Mouse (Mus musculus) midbrain, embryonic 16.5 days (tissue): Measurements from ENCODE around the gene Slc41a3. TPM values are rescaled to one million over a fixed set of nuclear protein-coding genes. Genes with fewer than 3 reads are reported as not detected.

Source experiments
- ATAC-seq: fragments of 200-750 bp; cut with Nextera tagmentation; 2 replicates; pipeline ENCODE4 v1.8.0; 2017; ENCODE audit warnings: moderate TSS enrichment
- H3K27ac ChIP-seq: fragments of 300-500 bp; sonication (generic); 2 replicates; pipeline ENCODE4 v1.5.1; 2014; ENCODE audit warnings: mild to moderate bottlenecking, low read length, mixed read lengths
- H3K27me3 ChIP-seq: fragments of 300-500 bp; sonication (generic); 2 replicates; pipeline ENCODE4 v1.6.1; 2014; ENCODE audit warnings: low read depth, low read length, mixed read lengths; ENCODE audit not compliant: control insufficient read depth, insufficient read depth
- H3K36me3 ChIP-seq: fragments of 300-500 bp; sonication (generic); 2 replicates; pipeline ENCODE4 v1.6.1; 2014; ENCODE audit warnings: mild to moderate bottlenecking, low read length, moderate library complexity, mixed read lengths; ENCODE audit not compliant: control insufficient read depth, insufficient read depth
- H3K4me1 ChIP-seq: fragments of 300-500 bp; sonication (generic); 2 replicates; pipeline ENCODE4 v1.6.1; 2014; ENCODE audit warnings: mild to moderate bottlenecking, low read length, mixed read lengths; ENCODE audit not compliant: control insufficient read depth, insufficient read depth
- H3K4me2 ChIP-seq: fragments of 300-500 bp; sonication (generic); 2 replicates; pipeline ENCODE4 v1.6.1; 2014; ENCODE audit warnings: mild to moderate bottlenecking, low read length, mixed read lengths
- H3K4me3 ChIP-seq: fragments of 300-500 bp; sonication (generic); 2 replicates; pipeline ENCODE4 v1.5.1; 2014; ENCODE audit warnings: low read depth, mild to moderate bottlenecking, low read length, moderate library complexity, mixed read lengths
- H3K9ac ChIP-seq: fragments of 300-500 bp; sonication (generic); 2 replicates; pipeline ENCODE4 v1.6.1; 2014; ENCODE audit warnings: low read depth, low read length, mixed read lengths
- H3K9me3 ChIP-seq: fragments of 300-500 bp; sonication (generic); replicated peaks from 2 replicates; pipeline ENCODE4 v1.6.1; 2014; ENCODE audit warnings: mild to moderate bottlenecking, low read length, mixed read lengths; ENCODE audit not compliant: control insufficient read depth, poor library complexity, severe bottlenecking
- WGBS: fragments of 180-500 bp; shearing (Covaris S2); extraction: QIAGEN DNeasy Blood & Tissue Kit; methylation state at CpG from one replicate; pipeline ENCODE4 v1.1.7; 2014; 5-methylcytosine and 5-hydroxymethylcytosine counted together
- polyA plus RNA-seq: library from polyadenylated mRNA; unstranded; fragments of >200 nt; fragmentation: Nextera tagmentation; extraction: Ambion mirVana; gene quantifications from 2 replicates; pipeline ENCODE4 v1.2.1, GENCODE M21; 2015

The Slc41a3 gene
- polyA plus RNA-seq, 1 experiment from 2014 or later, result 8.1 TPM

DNA sequence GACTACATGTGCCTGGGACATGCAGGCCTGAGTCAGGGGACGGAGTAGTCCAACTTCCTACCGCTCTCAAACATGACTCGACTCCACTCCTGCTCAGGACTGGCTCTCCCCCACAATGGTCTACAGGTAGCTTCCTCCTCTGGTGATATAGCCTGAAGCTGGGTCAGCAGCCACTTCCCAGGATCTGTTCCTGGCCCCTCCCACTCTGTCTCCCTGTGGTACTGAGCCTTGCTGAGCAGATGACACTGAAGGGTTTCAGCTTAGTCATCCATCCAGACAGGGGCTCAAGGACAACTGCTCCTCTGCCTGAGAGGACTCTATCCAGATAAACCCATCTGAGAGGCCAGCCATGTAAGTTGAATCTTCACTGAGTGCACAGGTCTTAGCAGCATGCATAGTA lies 37.0 kb upstream of the Slc41a3 start:
- Histone ChIP-seq H3K9ac (no peak overlapping the region), H3K4me2 (no peak overlapping the region), H3K27me3 (no peaks in the 10 kb centered on the region), H3K9me3 (no peaks in the 10 kb centered on the region), H3K4me3 (no peak overlapping the region), H3K36me3 (no peaks in the 10 kb centered on the region), H3K4me1 (peaks cover 7% of the 10 kb centered on the region), H3K27ac (no peak overlapping the region)
- WGBS, result 91% methylated on average over 3 of the region's 3 CpGs
- no peak for ATAC-seq

DNA sequence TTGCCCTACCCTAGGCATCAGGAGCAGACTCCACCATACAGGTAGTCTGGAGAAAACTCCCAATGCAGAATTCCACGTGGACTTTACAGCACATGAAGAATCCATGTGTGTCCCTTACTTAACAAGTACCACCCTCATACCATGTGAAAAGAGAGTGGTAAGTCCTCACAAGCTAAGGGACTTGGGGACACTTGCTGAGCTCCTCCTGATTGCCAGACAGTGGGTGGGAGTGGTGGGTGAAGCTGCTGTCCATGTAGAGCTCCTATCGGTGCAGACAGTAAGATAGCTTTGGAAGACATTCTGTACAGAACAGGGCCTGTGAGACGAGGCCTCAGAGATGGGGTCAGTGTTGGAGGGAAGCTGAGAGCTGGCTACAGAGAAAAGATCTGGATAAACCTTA lies 36.6 kb upstream of the Slc41a3 start:
- WGBS, result 78% methylated on average over 3 of the region's 3 CpGs
- Histone ChIP-seq H3K9ac (no peak overlapping the region), H3K27me3 (no peaks in the 10 kb centered on the region), H3K4me3 (no peak overlapping the region), H3K9me3 (no peaks in the 10 kb centered on the region), H3K4me1 (peaks cover 7% of the 10 kb centered on the region), H3K4me2 (no peak overlapping the region), H3K36me3 (no peaks in the 10 kb centered on the region), H3K27ac (no peak overlapping the region)
- no peak for ATAC-seq

DNA sequence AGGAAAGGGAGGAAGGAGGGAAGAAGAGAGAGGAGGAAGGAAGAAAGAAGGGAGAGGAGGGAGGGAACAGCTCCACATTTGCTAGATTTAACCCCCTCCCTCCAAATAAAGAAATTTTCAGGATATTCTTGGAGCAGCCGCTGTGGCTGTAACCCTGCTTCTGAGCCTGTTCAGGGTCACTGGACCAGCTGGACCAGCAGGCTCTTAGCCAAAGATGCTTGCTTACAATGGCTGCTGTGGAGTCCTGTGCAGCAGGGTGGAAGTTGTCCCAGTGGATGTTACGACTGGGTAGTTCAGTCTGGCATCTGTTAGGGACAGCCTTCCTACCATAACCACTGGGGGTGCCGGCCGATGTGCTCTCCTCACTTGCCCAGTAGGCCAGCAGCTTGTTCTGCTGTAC lies 35.8 kb upstream of the Slc41a3 start:
- WGBS, result 74% methylated on average over 4 of the region's 4 CpGs
- H3K4me1 ChIP-seq, result peaks cover 7% of the 10 kb centered on the region
- no peaks in the 10 kb centered on the region for H3K9me3 ChIP-seq
- H3K4me2 ChIP-seq, result no peak overlapping the region
- no peaks in the 10 kb centered on the region for H3K27me3 ChIP-seq
- no peak overlapping the region for H3K27ac ChIP-seq
- no peak for ATAC-seq
- no peak overlapping the region for H3K4me3 ChIP-seq
- H3K9ac ChIP-seq, result no peak overlapping the region
- no peaks in the 10 kb centered on the region for H3K36me3 ChIP-seq

DNA sequence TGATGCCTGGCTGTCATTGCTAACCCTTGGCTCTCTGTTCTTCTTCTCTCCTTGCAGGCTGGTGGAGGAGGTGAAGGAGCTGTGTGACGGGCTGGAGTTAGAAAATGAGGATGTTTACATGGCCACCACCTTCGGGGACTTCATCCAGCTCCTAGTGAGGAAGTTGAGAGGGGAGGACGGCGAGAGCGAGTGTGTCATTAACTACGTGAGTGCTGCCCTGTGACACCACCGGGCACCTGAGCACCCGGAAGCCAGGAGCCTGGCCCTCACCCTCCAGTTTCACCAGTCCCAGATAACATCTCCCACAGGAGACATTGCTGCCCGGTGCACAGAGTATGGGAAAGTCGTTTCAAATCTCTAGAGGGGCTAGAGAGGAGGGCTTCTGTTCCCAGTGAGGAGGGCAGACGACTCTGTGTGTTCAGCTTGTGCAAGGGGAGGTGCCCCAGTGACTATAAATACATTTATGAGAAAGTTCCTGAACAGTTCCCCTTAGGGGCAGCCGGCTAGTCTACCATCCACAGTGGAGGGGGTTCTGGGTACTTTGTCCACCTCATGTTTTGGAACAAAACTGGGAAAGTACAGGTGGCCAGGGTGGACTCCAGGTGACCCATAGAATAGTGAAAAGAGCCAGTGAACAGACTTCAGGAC lies 34.7 kb upstream of the Slc41a3 start:
- H3K4me2 ChIP-seq, result no peak overlapping the region
- peaks cover 5% of the 10 kb centered on the region for H3K4me1 ChIP-seq
- no peak overlapping the region for H3K9ac ChIP-seq
- no peaks in the 10 kb centered on the region for H3K27me3 ChIP-seq
- no peaks in the 10 kb centered on the region for H3K36me3 ChIP-seq
- no peak overlapping the region for H3K27ac ChIP-seq
- H3K4me3 ChIP-seq, result no peak overlapping the region
- no peak for ATAC-seq
- WGBS, result 81% methylated on average over 12 of the region's 12 CpGs
- no peaks in the 10 kb centered on the region for H3K9me3 ChIP-seq

DNA sequence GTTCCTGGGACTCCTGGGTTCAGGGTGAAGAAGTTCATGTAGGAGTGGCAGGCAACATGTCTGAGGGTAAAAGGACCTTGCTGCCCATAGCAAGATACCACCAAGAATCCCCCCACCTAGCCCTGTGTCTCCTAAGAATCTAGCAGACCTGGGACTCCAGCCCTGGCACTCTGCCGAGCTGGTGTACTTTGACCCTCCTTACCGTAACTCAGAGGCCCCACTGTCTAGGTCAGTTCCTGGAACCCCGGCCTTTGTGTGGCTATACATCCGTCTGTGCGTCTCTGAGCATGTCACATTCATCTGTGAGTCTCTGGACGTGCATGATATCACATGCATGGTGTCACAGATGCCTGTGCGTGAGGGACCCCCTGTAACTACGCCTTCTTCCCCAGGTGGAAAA lies 34.1 kb upstream of the Slc41a3 start:
- Histone ChIP-seq H3K9ac (no peak overlapping the region), H3K4me1 (peaks cover 2% of the 10 kb centered on the region; the same call in 1 of the 2 replicates), H3K9me3 (no peaks in the 10 kb centered on the region), H3K36me3 (no peaks in the 10 kb centered on the region), H3K4me3 (no peak overlapping the region), H3K4me2 (no peak overlapping the region), H3K27ac (no peak overlapping the region), H3K27me3 (no peaks in the 10 kb centered on the region)
- WGBS, result 84% methylated on average over 8 of the region's 8 CpGs
- no peak for ATAC-seq

DNA sequence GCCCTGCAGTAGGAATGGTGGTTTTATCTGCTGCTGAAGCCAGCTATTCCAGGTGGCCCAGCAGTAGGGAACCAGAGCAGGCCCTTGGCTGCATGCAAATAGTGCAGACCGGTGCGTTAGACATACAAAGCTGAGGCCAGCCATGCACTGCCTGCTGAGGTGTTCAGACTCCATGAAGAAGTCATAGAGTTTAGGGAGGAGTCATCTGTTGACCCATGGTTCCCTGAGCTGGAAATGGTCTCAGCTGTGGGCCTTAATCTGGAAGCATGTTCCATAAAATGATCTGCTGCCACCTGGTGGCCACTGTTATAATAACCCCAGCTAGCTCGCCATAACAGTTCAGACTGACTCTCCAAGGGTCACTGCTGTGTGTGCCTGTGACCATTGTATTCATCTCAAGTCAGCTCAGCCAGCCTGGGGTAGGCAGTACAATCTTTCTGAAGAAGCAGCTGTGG lies 29.2 kb upstream of the Slc41a3 start:
- no peaks in the 10 kb centered on the region for H3K27me3 ChIP-seq
- H3K9ac ChIP-seq, result no peak overlapping the region
- H3K9me3 ChIP-seq, result no peaks in the 10 kb centered on the region
- no peak overlapping the region for H3K4me2 ChIP-seq
- 33% methylated on average over 3 of the region's 3 CpGs for WGBS
- peak; percentile 61; the same call in 1 of the 2 replicates for ATAC-seq
- no peak overlapping the region for H3K4me3 ChIP-seq
- H3K36me3 ChIP-seq, result no peaks in the 10 kb centered on the region
- H3K4me1 ChIP-seq, result no peaks in the 10 kb centered on the region
- no peak overlapping the region for H3K27ac ChIP-seq

DNA sequence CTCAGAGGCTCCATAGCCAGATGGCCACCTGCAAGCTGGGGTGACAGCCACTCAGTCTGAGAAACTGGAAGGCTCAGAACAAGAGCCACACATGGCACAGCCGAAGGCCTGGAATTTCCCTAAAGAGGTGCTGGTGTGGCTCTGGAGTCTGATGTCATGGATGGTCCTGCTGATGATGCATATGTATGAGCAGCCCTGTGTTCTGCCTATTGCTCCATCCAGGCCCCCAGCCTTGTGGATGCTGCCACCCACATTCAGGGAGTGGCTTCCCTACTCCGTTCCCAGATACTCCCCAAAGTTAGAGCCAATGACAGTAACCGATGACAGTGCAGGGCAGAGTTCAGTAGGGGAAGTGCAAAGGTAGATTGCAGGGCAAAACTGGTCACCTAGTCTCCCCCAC lies 26.4 kb upstream of the Slc41a3 start:
- ATAC-seq, result no peak
- Histone ChIP-seq H3K4me3 (no peak overlapping the region), H3K27ac (no peak overlapping the region), H3K27me3 (no peaks in the 10 kb centered on the region), H3K9me3 (no peaks in the 10 kb centered on the region), H3K4me1 (no peaks in the 10 kb centered on the region), H3K9ac (no peak overlapping the region), H3K4me2 (no peak overlapping the region), H3K36me3 (no peaks in the 10 kb centered on the region)
- WGBS, result 57% methylated on average over 3 of the region's 3 CpGs

DNA sequence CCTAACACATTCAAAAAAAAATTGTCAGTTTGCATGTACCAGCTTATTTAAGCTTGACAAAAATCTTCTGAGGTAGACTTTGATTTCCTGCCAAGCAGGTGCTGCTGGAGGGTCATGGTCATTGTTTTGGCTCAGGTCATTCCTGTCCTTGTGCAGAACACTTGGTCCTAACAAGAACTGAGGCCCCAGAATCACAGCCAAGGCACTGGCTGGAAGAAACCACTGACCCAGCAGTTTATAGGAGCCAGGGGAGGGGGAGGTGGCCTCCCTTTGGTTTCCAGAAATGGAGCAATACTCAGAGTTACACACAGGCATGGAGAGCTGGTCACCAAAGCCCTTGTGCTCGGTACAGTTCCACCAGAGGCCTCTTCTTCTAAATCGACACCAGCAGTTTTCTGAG lies 22.2 kb upstream of the Slc41a3 start:
- Histone ChIP-seq H3K36me3 (no peaks in the 10 kb centered on the region), H3K27me3 (no peaks in the 10 kb centered on the region), H3K4me2 (no peak overlapping the region), H3K9me3 (no peaks in the 10 kb centered on the region), H3K4me3 (no peak overlapping the region), H3K9ac (no peak overlapping the region), H3K4me1 (no peaks in the 10 kb centered on the region), H3K27ac (no peak overlapping the region)
- ATAC-seq, result no peak
- 93% methylated on average over 2 of the region's 2 CpGs for WGBS

DNA sequence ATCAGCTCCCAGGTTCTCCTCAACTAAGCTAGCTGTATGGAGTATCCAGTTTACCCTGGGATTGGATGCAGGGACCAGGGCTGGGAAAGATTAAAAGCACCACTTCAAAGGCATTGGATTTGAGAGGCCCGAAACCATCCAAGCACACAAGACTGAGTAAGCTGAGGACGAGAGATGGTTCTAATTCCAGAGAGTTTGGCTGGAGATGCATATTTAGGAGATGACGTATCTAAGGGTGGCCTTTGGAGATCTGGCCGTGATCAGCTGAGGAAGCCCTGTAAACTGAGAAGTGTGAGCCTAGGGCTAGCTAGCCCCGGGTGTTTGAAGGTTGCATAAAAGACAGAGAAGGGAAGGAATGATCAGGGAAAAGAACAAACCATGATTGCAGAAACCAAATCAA lies 16.4 kb upstream of the Slc41a3 start:
- H3K4me3 ChIP-seq, result no peak overlapping the region
- H3K4me1 ChIP-seq, result no peaks in the 10 kb centered on the region
- no peak for ATAC-seq
- no peaks in the 10 kb centered on the region for H3K27me3 ChIP-seq
- no peaks in the 10 kb centered on the region for H3K36me3 ChIP-seq
- no peak overlapping the region for H3K4me2 ChIP-seq
- no peak overlapping the region for H3K27ac ChIP-seq
- 55% methylated on average over 5 of the region's 5 CpGs for WGBS
- H3K9ac ChIP-seq, result no peak overlapping the region
- no peaks in the 10 kb centered on the region for H3K9me3 ChIP-seq
